Mouse (Mus musculus): Measurements from ENCODE around the gene Vps36. TPM values are rescaled to one million over a fixed set of nuclear protein-coding genes. Genes with fewer than 3 reads are reported as not detected.

Vps36 gene
- 3.4 and 4.0 TPM in 2 replicates for polyA plus RNA-seq (2012; rRNA removed)

DNA sequence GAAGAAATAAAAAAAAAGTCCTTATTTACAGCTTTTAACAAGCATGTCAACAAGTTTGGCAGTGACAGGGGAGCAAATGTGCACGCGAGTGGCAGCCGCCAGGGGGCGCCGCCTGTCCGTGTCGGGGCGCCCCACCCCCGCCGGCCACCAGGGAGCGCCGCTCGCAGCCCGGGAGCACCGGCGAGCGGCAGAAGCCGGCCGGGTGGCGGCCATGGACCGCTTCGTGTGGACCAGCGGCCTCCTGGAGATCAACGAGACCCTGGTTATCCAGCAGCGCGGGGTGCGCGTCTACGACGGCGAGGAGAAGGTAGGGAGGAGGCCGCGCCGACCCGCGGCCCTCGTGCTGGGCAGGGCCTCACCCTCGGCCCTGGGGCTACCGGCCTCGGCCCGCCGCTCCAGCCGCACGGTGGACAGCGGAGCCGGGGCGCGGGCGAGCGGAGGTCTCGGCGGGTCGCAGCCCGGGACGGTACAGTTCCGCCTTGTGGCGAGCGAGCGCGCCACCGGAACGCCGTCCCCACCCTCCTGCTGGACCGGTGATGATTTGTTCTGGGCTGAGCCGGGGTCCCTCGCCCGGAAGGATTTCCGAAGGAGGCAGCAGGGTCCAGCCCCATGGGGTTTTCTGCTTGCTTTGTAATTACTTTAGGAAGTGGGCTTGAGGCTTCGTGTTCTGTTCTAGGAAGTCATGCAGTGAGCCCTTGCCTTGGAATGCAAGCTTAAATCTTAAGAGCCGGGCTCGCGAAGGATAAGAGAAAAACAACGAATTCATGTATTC, at the start of gene Vps36:
Vps36 (plus strand) TSS at position 150 of the 772 bp plus-strand sequence.

DNA sequence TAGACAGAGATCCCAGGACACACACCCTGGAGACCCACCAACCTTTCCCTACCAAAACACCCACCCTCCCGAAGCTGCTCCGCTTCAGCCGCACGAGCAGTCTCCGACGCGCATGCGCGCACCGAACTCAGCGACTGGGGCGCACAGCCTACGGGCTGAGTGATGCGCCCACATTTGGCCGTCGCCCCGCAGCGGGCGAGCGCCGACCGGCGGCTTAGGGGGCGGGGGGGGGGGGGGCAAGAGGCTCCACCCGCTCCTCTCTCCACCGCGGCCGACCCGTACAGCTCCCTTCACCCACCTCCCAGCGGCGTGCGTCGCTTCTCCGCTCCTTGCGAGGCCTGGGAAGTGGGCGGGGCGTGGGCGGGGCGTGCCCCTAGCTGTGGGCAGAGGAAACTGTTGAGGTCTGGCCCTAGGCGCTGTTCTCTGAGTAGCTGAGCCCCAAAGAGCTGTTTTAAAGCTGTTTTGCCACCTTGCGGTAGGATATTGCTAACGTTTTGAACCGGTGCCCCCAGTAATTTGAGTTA, 26.5 kb upstream of the Vps36 start, which contains the start of gene Nek3:
Nek3 (minus strand) TSS at position 356 of the 524 bp plus-strand sequence.

DNA sequence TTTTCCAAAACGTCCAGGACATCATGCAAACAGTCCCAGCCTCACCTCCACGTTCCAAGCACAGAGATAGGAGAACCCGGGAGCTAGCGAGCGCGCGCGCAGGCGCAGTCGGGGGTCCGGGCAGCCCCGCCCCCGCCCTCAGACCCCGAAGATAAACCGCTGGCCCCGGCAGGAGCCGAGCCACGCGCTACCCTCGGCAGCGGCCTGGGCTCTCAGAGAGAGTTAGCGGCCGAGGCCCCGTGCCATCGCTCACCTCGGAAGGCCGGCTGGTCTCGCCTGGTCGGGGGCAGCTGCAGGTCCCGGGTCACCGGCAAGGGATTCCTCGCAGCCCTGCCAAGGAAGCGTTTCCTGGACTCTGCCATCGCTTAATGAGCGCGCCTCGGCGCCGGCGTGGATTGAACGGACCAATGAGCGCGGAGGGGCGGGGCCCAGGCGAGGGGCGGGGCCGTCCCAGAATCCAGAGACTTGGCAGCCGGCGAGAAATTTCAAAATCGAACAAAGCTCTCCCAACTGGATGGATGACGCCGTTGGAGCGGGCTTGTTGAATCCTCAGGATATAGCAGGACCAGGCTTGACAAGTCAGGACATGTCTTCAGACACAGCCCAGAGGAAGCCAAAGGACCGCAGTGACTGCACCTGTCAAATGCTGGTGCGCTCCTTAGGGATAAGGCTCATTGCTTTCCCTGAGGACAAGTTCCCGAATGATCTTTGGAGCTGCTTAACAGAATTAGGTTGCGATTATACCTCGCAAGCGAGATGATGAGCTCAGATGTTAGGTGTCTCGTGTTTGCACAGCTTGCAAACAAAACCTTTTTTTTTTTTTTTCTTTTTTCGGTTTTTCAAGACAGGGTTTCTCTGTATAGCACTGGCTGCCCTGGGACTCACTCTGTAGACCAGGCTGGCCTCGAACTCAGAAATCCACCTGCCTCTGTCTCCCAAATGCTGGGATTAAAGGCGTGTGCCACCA, 6.9 kb upstream of the Vps36 start, which contains the start of gene Ckap2:
Ckap2 (minus strand) TSS at position 389 of the 967 bp plus-strand sequence.

DNA sequence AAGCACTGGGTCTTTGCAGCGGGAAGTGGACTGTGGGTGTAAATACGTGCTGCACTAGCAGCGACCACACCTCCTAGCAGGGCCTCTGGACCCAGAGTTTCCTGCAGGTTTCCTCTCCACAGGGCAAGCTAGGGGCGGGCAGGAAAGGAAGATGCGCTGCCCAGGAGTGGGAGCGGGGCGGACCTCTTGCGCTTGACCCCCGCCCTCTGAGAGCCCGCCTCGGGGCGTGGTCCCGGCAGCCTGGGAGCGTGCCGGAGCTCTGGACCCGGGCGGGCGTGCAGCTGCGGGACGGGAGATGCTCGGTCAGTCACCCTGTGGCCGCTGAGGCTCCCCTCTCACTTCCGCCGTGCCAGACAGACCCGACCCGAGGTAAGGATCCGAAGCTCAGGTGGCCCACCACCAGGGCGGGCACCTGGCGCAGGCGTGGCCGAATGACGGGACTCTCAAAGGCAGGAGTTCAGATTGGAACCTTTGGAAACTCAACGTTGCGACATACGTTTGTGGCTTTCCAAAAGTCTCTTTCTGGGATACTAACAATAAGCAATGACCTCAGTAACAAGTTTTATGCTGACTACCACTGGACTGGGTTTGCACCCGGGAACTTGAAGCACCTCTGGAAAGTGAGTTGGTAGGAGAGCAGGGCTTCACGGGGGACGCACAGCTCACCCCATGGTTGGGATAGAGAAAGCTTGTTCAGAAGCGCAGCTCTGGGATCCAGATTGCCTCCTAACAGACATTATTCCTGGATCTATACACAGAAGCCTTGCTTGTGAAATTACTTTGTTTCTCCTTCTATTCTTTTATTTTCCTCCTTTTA, 34.7 kb downstream of the Vps36 start, which contains the start of gene Thsd1:
Thsd1 (plus strand) TSS at position 253 of the 817 bp plus-strand sequence.

Other genes starting within 250 kb of the Vps36 start
- gene Defb13, start 246.0 kb upstream of the Vps36 start, polyA plus RNA-seq (2012; rRNA removed), result not detected in 2 replicates
- gene Fam90a1a, start 234.1 kb upstream of the Vps36 start, polyA plus RNA-seq (2012; rRNA removed), result not detected in 2 replicates
- not detected in 2 replicates for gene Ccdc70, start 223.0 kb upstream of the Vps36 start, polyA plus RNA-seq (2012; rRNA removed)
- gene Atp7b, start 132.5 kb upstream of the Vps36 start, polyA plus RNA-seq (2012; rRNA removed), result 2.4 and 2.7 TPM in 2 replicates
- 0.44 and 0.65 TPM in 2 replicates for gene Alg11, start 132.1 kb upstream of the Vps36 start, polyA plus RNA-seq (2012; rRNA removed)
- 0.05 and 0.08 TPM in 2 replicates for gene Nek5, start 67.8 kb upstream of the Vps36 start, polyA plus RNA-seq (2012; rRNA removed)
- 0.09 and 0.40 TPM in 2 replicates for gene Nek3, start 26.4 kb upstream of the Vps36 start, polyA plus RNA-seq (2012; rRNA removed)
- 0.77 and 0.80 TPM in 2 replicates for gene Ckap2, start 7.0 kb upstream of the Vps36 start, polyA plus RNA-seq (2012; rRNA removed)
- 1.0 and 1.5 TPM in 2 replicates for gene Thsd1, start 34.5 kb downstream of the Vps36 start, polyA plus RNA-seq (2012; rRNA removed)
- not detected in 2 replicates for gene Tpte, start 90.6 kb downstream of the Vps36 start, polyA plus RNA-seq (2012; rRNA removed)
- gene Slc25a15, start 205.8 kb downstream of the Vps36 start, polyA plus RNA-seq (2012; rRNA removed), result 1.8 and 2.5 TPM in 2 replicates
- 0.54 and 1.2 TPM in 2 replicates for gene Mrps31, start 218.6 kb downstream of the Vps36 start, polyA plus RNA-seq (2012; rRNA removed)